Mouse (Mus musculus): Measurements from ENCODE around the gene Ints14.
"Not testable (repeated sequence)": the region's sequence is repeated elsewhere in the genome, so short reads cannot be mapped to it uniquely, and the experiment has no call there.

Ints14 gene

GRCm38 (mm10) chr9:65016978-65017827 lies 56.5 kb downstream of the Ints14 start:
- no peak for DNase-seq (ENCODE audit: extremely low spot score, low read depth, low spot score)

GRCm38 (mm10) chr9:65017896-65018295 lies 57.2 kb downstream of the Ints14 start:
- no peak for DNase-seq (ENCODE audit: extremely low spot score, low read depth, low spot score)

- no peak for DNase-seq (ENCODE audit: extremely low spot score, low read depth, low spot score)
These were observed 58.0 kb downstream of the Ints14 start for GRCm38 (mm10) chr9:65018588-65019121.

GRCm38 (mm10) chr9:65019146-65019545 lies 58.4 kb downstream of the Ints14 start:
- DNase-seq (ENCODE audit: extremely low spot score, low read depth, low spot score), result no peak

GRCm38 (mm10) chr9:65020128-65020527 lies 59.4 kb downstream of the Ints14 start:
- DNase-seq (ENCODE audit: extremely low spot score, low read depth, low spot score), result no peak

- DNase-seq (ENCODE audit: extremely low spot score, low read depth, low spot score), result peak; percentile 41
These were observed 60.5 kb downstream of the Ints14 start, which contains the start of gene Hacd3 for GRCm38 (mm10) chr9:65020991-65021886. Gene Hacd3 (minus strand): TSS chr9:65021693.

GRCm38 (mm10) chr9:65021887-65022579 lies 61.3 kb downstream of the Ints14 start:
- no peak for DNase-seq (ENCODE audit: extremely low spot score, low read depth, low spot score)

GRCm38 (mm10) chr9:65022580-65023135 lies 62.0 kb downstream of the Ints14 start:
- no peak for DNase-seq (ENCODE audit: extremely low spot score, low read depth, low spot score)

- no peak for DNase-seq (ENCODE audit: extremely low spot score, low read depth, low spot score)
These were observed 62.7 kb downstream of the Ints14 start for GRCm38 (mm10) chr9:65023447-65023846.

GRCm38 (mm10) chr9:65027241-65027640 lies 66.5 kb downstream of the Ints14 start:
- DNase-seq (ENCODE audit: extremely low spot score, low read depth, low spot score), result no peak

- no peak for DNase-seq (ENCODE audit: extremely low spot score, low read depth, low spot score)
These were observed 67.6 kb downstream of the Ints14 start for GRCm38 (mm10) chr9:65028313-65028712.

GRCm38 (mm10) chr9:65031355-65031754 lies 70.7 kb downstream of the Ints14 start:
- DNase-seq (ENCODE audit: extremely low spot score, low read depth, low spot score), result not testable (repeated sequence)

GRCm38 (mm10) chr9:65031894-65032268 lies 71.2 kb downstream of the Ints14 start:
- DNase-seq (ENCODE audit: extremely low spot score, low read depth, low spot score), result no peak

- peak; percentile 63 for DNase-seq (ENCODE audit: extremely low spot score, low read depth, low spot score)
These were observed 71.8 kb downstream of the Ints14 start, which contains the start of gene Dpp8 for GRCm38 (mm10) chr9:65032269-65033108. Gene Dpp8 (plus strand): TSS chr9:65032414.

- no peak for DNase-seq (ENCODE audit: extremely low spot score, low read depth, low spot score)
These were observed 75.8 kb downstream of the Ints14 start for GRCm38 (mm10) chr9:65036456-65036855.
